Mouse (Mus musculus): ENCODE measurements around the gene Morf4l1.
"Not testable (repeated sequence)": the region's sequence is repeated elsewhere in the genome, so short reads cannot be mapped to it uniquely, and the experiment has no call there.

Morf4l1 gene

GRCm38 (mm10) chr9:90113651-90114566, 665 bp downstream of the Morf4l1 start:
- peak; percentile 89 for DNase-seq

GRCm38 (mm10) chr9:90113151-90113550, 1.4 kb downstream of the Morf4l1 start:
- no peak for DNase-seq

DNA sequence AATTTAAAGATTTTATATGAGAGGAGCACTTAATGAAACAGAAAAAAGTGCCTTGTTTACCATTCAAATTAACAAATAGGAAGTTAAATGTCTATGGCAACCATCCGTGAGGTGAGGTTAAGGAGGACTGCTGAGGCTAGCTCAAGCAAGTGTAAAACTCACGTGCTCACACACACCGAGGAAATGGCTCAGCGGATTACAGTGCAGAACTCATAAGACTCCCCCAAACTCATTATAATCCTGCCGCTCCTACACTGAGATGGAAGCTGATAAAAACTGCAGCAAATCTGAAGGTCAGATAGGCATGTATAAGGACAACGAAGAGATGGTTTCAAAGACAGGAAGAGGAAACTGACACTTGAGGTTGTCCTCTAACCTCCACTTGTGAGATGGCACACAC, 5.2 kb downstream of the Morf4l1 start:
- DNase-seq: no peak

DNA sequence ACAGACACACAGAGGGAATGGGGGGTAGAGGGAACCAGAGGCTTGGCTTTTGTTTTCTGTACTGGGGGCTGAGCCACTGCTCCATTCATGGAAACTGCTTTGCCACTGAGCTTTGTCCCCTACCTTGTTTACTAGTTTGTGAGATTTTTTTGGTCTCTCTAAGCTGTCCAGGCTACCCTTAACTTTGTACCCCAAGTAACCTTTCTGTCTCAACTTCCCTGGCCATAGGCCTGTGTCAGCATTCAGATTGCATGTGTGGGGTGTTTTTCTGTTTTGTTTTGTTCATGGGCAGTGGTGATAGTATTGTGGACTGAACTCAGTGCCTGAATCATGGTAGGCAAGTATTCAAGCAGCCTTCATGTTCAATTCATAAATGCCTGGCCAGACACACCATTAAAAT, 6.3 kb downstream of the Morf4l1 start:
- no peak for DNase-seq

- DNase-seq: no peak
These were observed 7.7 kb downstream of the Morf4l1 start for GRCm38 (mm10) chr9:90106915-90107314.

DNA sequence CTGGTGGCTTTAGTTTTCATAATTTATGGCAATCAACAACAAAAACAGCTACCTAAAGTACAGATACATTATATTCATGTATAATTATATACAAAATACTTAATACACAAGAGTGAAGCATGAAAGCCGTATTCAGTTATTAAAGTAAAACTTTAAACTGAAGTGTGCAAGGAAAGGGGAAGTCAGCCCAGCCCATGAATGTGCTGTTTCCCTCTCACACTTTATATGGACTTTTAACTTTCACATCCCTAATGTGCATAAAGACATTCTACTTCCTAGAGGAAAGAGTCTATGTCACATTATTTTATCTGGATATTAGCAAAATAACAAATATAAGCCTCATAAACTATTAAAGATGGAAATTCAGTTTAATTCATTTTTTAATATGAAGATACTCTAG, 9.1 kb downstream of the Morf4l1 start:
- no peak for DNase-seq

DNA sequence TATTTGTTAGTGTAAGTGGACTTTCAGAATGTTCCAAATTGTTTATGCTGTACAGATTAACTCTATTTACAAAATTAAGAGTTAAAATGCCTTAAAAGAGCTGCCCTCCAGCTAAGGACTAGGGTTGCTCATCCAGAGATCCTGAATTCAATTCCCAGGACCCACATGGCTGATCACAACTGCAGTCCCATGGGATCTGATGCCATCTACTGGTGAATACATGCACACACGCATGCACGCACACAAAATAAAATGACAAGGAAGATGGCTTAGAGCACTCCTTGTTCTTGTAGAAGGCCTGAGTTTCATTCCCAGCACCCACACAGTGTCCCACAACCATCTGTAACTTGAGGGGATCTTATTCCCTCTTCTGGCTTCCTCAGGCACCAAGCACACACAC, 13.8 kb downstream of the Morf4l1 start:
- no peak for DNase-seq

- no peak for DNase-seq
These were observed 15.6 kb downstream of the Morf4l1 start for GRCm38 (mm10) chr9:90098934-90099333.

GRCm38 (mm10) chr9:90089339-90090104, 25.1 kb downstream of the Morf4l1 start:
- DNase-seq: no peak

DNA sequence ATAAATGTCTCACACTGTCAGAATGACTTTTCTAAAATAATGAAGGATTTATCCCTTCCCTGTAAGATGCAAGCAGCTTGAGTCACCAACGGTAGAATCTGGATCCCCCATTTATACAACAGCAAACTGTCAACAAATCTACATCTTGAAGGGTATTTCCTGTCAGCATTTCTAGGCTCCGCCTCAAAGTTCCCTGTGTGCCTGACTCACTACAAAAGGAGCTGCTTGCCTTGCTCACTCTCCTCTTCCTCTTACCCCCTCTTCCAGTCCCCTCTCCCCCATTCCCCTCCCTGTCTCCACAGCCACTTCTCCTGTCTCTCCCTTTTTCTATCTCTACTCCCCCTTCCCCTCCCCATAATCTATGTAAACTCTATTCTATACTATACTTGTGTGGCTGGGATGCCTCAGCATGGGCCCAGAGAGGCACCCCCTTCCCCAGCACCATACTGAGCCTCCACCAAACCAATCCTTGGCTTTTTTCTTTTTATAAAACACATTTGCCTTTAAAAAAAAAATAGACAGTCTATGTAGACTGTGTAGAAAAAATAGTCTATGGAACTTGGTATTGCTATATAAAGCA, 26.6 kb downstream of the Morf4l1 start:
- no peak for DNase-seq

- DNase-seq: no peak
These were observed 29.7 kb downstream of the Morf4l1 start for GRCm38 (mm10) chr9:90084766-90085468.

DNA sequence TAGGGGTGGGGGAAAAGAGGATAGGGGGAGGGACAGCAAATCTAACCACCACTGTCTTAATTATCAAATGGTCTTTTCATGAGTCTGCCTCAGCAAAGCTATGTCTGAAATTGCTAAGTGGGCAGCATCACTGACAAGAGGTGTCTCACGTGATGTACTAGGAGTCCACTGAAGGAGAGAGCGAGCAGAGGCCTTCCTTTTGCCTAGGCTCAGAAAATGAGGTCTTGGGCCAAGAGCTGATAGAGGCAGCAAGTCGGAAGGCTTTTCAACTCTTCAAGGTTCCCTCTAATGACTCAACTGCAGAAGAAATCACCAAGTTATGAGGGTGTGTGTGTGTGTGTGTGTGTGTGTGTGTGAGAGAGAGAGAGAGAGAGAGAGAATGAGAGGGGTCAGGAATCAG, 30.4 kb downstream of the Morf4l1 start:
- DNase-seq: no peak

DNA sequence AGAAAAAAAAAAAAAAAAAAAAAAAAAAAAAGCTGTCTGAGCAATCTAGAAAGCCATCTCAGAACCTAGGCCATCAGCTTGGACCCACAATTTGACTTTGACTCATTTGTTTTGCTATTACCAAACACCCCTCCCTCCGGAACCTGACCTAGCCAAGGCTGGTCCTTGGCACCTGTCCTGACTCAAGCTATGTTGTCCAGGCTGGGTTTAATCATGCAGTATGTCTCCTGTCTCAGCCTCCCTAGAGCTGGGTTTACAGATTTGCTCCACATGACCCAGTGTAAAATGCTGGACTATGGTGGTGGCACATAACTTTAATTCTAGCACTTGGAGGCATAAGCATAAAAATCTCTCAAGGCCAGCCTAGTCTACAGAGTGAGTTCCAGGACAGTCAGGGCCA, 31.6 kb downstream of the Morf4l1 start:
- no peak for DNase-seq

DNA sequence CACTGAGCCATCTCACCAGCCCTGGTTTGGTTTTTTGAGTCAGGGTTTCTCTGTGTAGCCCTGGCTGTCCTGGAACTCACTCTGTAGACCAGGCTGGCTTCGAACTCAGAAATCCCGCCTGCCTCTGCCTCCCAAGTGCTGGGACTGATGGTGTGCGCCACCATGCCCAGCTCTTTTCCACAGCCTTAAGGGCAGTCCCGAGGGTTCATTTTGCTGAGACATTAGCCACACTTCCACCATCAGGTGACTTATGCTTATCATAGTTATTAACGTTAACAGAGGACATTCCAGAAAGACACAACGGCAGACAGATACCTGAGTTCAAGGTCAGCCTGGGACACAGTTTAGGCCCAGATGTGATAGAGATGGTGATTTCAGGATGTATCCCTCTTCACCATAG, 32.6 kb downstream of the Morf4l1 start:
- not testable (repeated sequence) for DNase-seq

GRCm38 (mm10) chr9:90076849-90077461, 37.6 kb downstream of the Morf4l1 start:
- peak; percentile 65 to 83 for DNase-seq

- no peak for DNase-seq
These were observed 38.4 kb downstream of the Morf4l1 start for GRCm38 (mm10) chr9:90076131-90076530.

DNA sequence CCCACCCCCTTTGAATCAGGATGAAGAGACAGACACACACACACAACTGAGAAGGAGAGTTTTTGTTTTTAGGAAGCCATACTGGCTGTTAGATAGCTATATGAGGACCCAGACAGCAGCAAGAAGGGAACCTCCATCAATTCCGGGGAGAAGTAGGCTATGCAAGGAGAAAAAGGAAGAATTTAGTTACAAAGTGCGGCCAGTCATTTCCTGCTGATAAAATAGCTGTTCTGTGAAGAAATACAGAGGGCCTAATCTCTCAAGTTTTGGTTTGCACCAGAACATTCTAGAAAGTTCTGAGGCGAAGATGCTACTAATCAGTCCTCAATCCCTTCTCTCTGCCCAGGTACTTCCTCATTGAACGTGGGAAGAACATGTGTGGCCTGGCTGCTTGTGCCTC, 39.2 kb downstream of the Morf4l1 start:
- DNase-seq: no peak

DNA sequence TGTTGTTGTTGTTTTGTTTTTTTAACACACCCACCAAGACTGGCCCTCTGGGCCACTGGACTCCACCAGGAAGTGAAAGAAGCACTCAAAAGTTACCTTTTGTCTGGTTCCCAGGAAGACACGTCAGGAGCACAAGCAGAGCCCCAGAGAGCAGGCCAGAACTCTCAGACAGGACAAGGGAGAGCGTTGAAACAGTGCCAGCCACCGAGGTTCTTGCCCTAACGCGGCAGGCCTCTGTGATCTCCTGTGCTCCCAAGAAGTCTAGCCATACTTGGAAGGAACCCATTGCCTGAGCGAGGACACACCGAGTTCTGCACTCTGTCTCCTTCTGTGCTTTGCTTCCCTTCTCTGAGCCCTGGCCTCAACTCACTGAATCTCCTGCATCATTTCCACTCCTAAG, 44.4 kb downstream of the Morf4l1 start:
- DNase-seq: no peak

- DNase-seq: no peak
These were observed 45.1 kb downstream of the Morf4l1 start for GRCm38 (mm10) chr9:90069485-90069884.

DNA sequence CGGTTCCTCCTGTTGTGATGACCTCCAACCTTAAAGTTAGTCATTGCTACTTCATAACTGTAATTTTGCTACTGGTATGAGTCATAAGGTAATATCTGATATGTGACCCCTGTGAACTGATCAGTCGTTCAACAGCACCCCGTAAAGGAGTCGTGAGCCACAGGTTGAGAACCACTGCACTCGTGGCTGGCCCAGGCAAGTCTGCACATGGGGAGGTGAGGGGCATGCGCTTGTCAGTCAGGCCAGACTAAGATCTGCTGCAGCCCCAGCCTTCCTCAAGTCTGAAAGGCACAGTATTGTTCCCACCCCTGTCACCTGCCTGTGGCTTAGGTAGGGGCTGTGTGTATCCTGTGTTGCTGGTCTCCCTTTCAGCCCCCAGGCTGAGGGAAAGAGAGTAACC, 45.8 kb downstream of the Morf4l1 start:
- DNase-seq: no peak

DNA sequence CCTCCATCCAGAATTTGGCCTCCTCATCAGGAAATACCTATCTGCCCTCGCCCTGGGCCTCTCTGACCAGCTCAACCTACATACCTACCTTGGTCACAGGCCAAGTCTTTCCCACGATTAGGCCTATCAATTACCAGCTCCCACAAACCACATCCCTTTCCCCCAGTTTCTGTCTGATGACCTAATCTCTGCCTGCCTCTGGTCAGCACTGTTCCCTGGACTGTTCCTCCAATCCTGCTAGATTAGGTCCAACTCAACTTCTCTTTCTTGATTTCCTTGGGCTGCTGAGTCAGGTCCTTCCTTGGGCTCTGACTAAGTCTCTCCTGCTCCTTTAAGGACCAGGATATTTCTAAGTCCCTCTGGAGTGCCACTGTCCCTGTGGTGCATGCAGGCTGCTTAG, 47.2 kb downstream of the Morf4l1 start:
- DNase-seq: no peak

DNA sequence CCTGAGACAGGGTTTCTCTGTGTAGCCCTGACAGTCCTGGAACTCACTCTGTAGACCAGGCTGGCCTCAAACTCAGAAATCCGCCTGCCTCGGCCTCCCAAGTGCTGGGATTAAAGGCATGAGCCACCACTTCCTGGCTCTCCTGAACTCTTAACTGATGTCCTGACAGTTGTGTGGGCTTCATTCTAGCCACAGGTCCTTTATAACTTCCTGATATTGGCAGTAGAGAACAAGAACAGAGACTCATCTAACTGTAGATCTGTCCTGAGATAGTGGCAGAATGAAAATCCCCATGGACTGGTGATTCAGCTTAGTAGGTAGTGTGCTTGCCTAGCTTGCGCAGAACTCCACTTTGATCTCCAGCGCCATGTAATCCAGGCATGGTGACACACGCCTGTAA, 53.6 kb downstream of the Morf4l1 start:
- DNase-seq: not testable (repeated sequence)

DNA sequence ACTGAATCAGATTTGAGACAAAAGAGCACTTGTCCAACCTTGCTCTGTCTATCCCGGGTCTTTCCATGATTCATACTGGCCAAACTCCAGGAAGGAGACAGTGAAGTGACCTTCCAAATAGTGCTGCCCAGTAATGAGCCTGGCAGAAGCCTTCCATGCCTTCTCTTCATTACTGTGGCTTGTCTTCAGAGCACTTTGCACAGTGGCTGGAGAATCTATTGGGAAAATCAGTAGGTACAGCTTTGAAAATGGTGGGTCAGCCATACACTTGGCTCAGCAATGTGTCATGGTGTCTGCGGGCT, 54.0 kb downstream of the Morf4l1 start:
- no peak for DNase-seq
